Mouse (Mus musculus) heart, postnatal 0 days (tissue): ENCODE data around the gene Cux2.

Experiments
- CTCF ChIP-seq: IDR thresholded peaks from 2 replicates; pipeline ENCODE4 v1.5.1; 2016; ENCODE audit warnings: antibody characterized with exemption, control low read depth, low read depth
- EP300 ChIP-seq: IDR thresholded peaks from 2 replicates; pipeline ENCODE4 v1.6.1; 2016; ENCODE audit warnings: antibody characterized with exemption, low read depth

- TF ChIP-seq CTCF (no peak), EP300 (no peak)
These were observed 239.4 kb downstream of the Cux2 start for GRCm38 (mm10) chr5:121810331-121811151.
